Mouse (Mus musculus) testis, adult 10 weeks (tissue): ENCODE results near the gene Zfp942. TPM values are rescaled to one million over a fixed set of nuclear protein-coding genes. Genes with fewer than 3 reads are reported as not detected.

Experiments
- polyA plus RNA-seq: library from polyadenylated mRNA; stranded (reverse); fragments of 350-450 nt; fragmentation: Illumina TruSeq; extraction: RNeasy Lipid Tissue Mini Kit (QIAGEN cat#74804); gene quantifications from one replicate; pipeline ENCODE4 v1.2.3, GENCODE M21; 2014; ENCODE audit warnings: low read depth, low replicate concordance

Gene Zfp942
- polyA plus RNA-seq, result 62.7 TPM

GRCm38 (mm10) chr17:21962107-21962907 lies at the start of gene Zfp942, which contains the start of gene Zfp943:
Gene Zfp942 (minus strand): TSS chr17:21962464.
Gene Zfp943 (plus strand): TSS chr17:21962552.

GRCm38 (mm10) chr17:21909456-21910052 lies 52.7 kb downstream of the Zfp942 start, which contains the start of gene Zfp995:
Gene Zfp995 (minus strand): TSS chr17:21909926.

Other genes starting within 250 kb of the Zfp942 start
- gene Zfp229, start 231.7 kb downstream of the Zfp942 start, polyA plus RNA-seq, result 6.4 TPM
- gene Zfp820, start 116.7 kb downstream of the Zfp942 start, polyA plus RNA-seq, result 2.9 TPM
- gene Zfp995, start 52.5 kb downstream of the Zfp942 start, polyA plus RNA-seq, result 7.7 TPM
- gene Zfp943, start 88 bp upstream of the Zfp942 start, polyA plus RNA-seq, result 51.9 TPM
- gene Zfp947, start 203.7 kb upstream of the Zfp942 start, polyA plus RNA-seq, result 1.8 TPM